Mouse (Mus musculus) limb, embryonic 13.5 days (tissue): ENCODE results near the gene Neurod6. TPM values are rescaled to one million over a fixed set of nuclear protein-coding genes. Genes with fewer than 3 reads are reported as not detected.

Source experiments
- polyA plus RNA-seq: library from polyadenylated mRNA; unstranded; fragments of >200 nt; fragmentation: Nextera tagmentation; extraction: Ambion mirVana; gene quantifications from 2 replicates; pipeline ENCODE4 v1.2.1, GENCODE M21; 2015

Neurod6 gene
- polyA plus RNA-seq, 1 experiment from 2014 or later = not detected

Other genes starting within 250 kb of the Neurod6 start
- gene Adcyap1r1, start 229.3 kb downstream of the Neurod6 start, polyA plus RNA-seq = 1.4 TPM in 2 replicates
- gene Itprid1, start 155.6 kb upstream of the Neurod6 start, polyA plus RNA-seq = 0.18 and 0.22 TPM in 2 replicates